Mouse (Mus musculus) bone marrow macrophage, adult 2 months (primary cell): ENCODE data around the gene Robo3.

ENCODE experiments used
- CTCF ChIP-seq: IDR thresholded peaks from 2 replicates; pipeline ENCODE4 v1.5.1; 2012; ENCODE audit warnings: low read depth, mild to moderate bottlenecking, low read length, moderate library complexity
- POLR2A ChIP-seq: IDR thresholded peaks from 2 replicates; pipeline ENCODE4 v1.6.1; 2012; ENCODE audit warnings: mild to moderate bottlenecking, low read depth, low read length, borderline replicate concordance

DNA sequence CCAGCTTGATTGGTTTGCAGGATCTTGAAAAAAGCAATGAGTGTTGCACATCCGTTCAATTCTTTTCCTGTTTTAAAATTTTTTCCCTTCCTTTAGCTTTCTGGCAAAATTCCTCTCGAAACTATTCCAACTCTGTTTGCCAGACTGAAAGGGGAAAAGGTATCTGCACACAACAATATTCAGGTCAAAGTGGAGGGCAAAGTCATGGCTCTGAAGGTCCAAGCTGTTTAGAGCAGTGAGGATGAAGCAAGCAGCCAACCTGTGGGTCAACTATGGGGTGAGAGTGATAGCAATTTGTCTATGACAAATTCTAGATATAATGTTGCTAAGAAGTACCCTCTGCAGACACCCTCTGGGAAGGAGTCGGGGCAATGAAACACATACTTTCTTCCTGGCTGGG, 18.4 kb downstream of the Robo3 start:
- TF ChIP-seq POLR2A (no peak), CTCF (no peak)
